Mouse (Mus musculus) MEL (cell line): ENCODE measurements around the gene Lpin3.

Source experiments
- CHD1 ChIP-seq: IDR thresholded peaks from 2 replicates; pipeline ENCODE4 v1.6.1; 2012; ENCODE audit warnings: low read depth, mild to moderate bottlenecking, inconsistent platforms, low read length, improper control_type of control experiment
- CTCF ChIP-seq, 3 experiments: IDR thresholded peaks in 2 of 3; conservative IDR thresholded peaks in 1 of 3; 2 replicates each; pipeline ENCODE4 v1.5.1; 2011 to 2012; ENCODE audit warnings: low read length in 3 of 3, low read depth in 2 of 3, mild to moderate bottlenecking in 2 of 3, improper control_type of control experiment in 1 of 3, inconsistent platforms in 1 of 3, mixed read lengths in 1 of 3, moderate library complexity in 1 of 3; ENCODE audit not compliant: control insufficient read depth in 1 of 3, insufficient read depth in 1 of 3, poor library complexity in 1 of 3, severe bottlenecking in 1 of 3
- E2F4 ChIP-seq: IDR thresholded peaks from 2 replicates; pipeline ENCODE4 v1.6.1; 2011; ENCODE audit warnings: low read depth, low read length, improper control_type of control experiment, borderline replicate concordance
- MAFK ChIP-seq: IDR thresholded peaks from 2 replicates; pipeline ENCODE4 v1.6.1; 2011; ENCODE audit warnings: low read depth, mild to moderate bottlenecking, low read length, improper control_type of control experiment, borderline replicate concordance
- MEF2A ChIP-seq: IDR thresholded peaks from 2 replicates; pipeline ENCODE4 v1.6.1; 2014; ENCODE audit warnings: low read depth, mild to moderate bottlenecking, inconsistent platforms, low read length, improper control_type of control experiment; ENCODE audit not compliant: poor library complexity, insufficient replicate concordance, severe bottlenecking; ENCODE audit errors: extremely low read depth
- NRF1 ChIP-seq: IDR thresholded peaks from 2 replicates; pipeline ENCODE4 v1.6.1; 2014; ENCODE audit warnings: low read depth, mild to moderate bottlenecking, inconsistent platforms, low read length, improper control_type of control experiment, moderate library complexity; ENCODE audit not compliant: poor library complexity, insufficient read depth, severe bottlenecking
- POLR2A ChIP-seq, 2 experiments: IDR thresholded peaks; 2 replicates each; pipeline ENCODE4 v1.6.1; 2011 to 2012; ENCODE audit warnings: low read length in 2 of 2, mild to moderate bottlenecking in 2 of 2, control low read depth in 1 of 2, improper control_type of control experiment in 1 of 2, low read depth in 1 of 2, moderate library complexity in 1 of 2; ENCODE audit not compliant: control insufficient read depth in 1 of 2, insufficient read depth in 1 of 2, poor library complexity in 1 of 2
- POLR2AphosphoS2 ChIP-seq: IDR thresholded peaks from 2 replicates; pipeline ENCODE4 v1.6.1; 2011; ENCODE audit warnings: low read length, improper control_type of control experiment
- RCOR1 ChIP-seq: IDR thresholded peaks from 2 replicates; pipeline ENCODE4 v1.6.1; 2012; ENCODE audit warnings: low read depth, mild to moderate bottlenecking, inconsistent platforms, low read length, improper control_type of control experiment
- SIN3A ChIP-seq: IDR thresholded peaks from 2 replicates; pipeline ENCODE4 v1.6.1; 2012; ENCODE audit warnings: low read length, improper control_type of control experiment, inconsistent platforms
- SMC3 ChIP-seq: IDR thresholded peaks from 2 replicates; pipeline ENCODE4 v1.6.1; 2011; ENCODE audit warnings: low read depth, low read length, improper control_type of control experiment
- ZNF384 ChIP-seq: IDR thresholded peaks from 2 replicates; pipeline ENCODE4 v1.6.1; 2012; ENCODE audit warnings: low read depth, mild to moderate bottlenecking, inconsistent platforms, low read length, improper control_type of control experiment

DNA sequence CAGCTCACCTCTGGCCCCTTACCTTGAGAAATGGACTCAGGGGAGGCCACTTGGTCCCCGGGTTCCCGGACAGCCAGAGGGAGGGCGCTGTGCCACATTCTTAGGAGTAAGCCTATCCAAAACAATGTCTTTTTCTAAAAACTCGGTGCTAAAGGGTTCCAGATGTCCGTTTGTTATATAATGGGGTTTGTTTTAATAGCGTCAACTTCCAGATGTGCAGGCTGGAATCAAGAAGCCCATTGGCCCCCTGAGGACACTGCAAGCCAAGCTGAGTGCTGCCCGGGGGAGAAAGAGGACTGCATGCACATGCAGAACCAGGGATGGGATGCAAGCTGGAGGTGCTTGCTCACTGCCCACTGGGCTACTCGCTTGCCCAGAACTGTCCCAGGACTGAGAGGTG is 51.9 kb downstream of the Lpin3 start:
- no peak for TF ChIP-seq POLR2A (IDR thresholded peaks at IDR 0.05; ENCODE audit: control insufficient read depth in 1 of 2, insufficient read depth in 1 of 2, low read depth in 1 of 2, low read length in 2 of 2, poor library complexity in 1 of 2)
- no peak for TF ChIP-seq SMC3
- TF ChIP-seq ZNF384 = no peak
- TF ChIP-seq E2F4 = no peak
- TF ChIP-seq SIN3A = no peak
- TF ChIP-seq CHD1 = no peak
- TF ChIP-seq CTCF (IDR thresholded peaks at IDR 0.05 in 2 of 3, conservative IDR thresholded peaks at IDR 0.05 in 1 of 3; ENCODE audit: control insufficient read depth in 1 of 3, insufficient read depth in 1 of 3, low read depth in 2 of 3, low read length in 3 of 3, poor library complexity in 1 of 3, severe bottlenecking in 1 of 3) = no peak
- TF ChIP-seq MAFK = no peak
- no peak for TF ChIP-seq POLR2AphosphoS2
- TF ChIP-seq RCOR1 = no peak
- no peak for TF ChIP-seq MEF2A
- no peak for TF ChIP-seq NRF1
